Mouse (Mus musculus) CH12.LX (cell line): ENCODE measurements around the gene Klhdc10. TPM values are rescaled to one million over a fixed set of nuclear protein-coding genes. Genes with fewer than 3 reads are reported as not detected.

ENCODE experiments used
- DNase-seq: peaks from one replicate; pipeline ENCODE4 v3.0.0-alpha.2; 2013; ENCODE audit errors: extremely low read depth
- H3K27ac ChIP-seq: 2 replicates; pipeline ENCODE4 v1.5.1; 2012; ENCODE audit warnings: low read depth, mild to moderate bottlenecking, control low read depth, moderate library complexity; ENCODE audit not compliant: insufficient read depth
- H3K27me3 ChIP-seq: replicated peaks from 2 replicates; pipeline ENCODE3; 2012; ENCODE audit warnings: inconsistent platforms
- H3K36me3 ChIP-seq, 2 experiments: replicated peaks in 1 of 2; 2 replicates each; pipeline versions ENCODE3 to v1.6.1; 2012; ENCODE audit warnings: inconsistent platforms in 1 of 2, low read length in 1 of 2, mild to moderate bottlenecking in 1 of 2, mixed read lengths in 1 of 2, moderate library complexity in 1 of 2; ENCODE audit not compliant: control insufficient read depth in 1 of 2, insufficient read depth in 1 of 2
- H3K4me1 ChIP-seq, 2 experiments: 2 replicates each; pipeline ENCODE4 v1.6.1; 2012; ENCODE audit warnings: inconsistent platforms in 1 of 2, moderate library complexity in 1 of 2; ENCODE audit not compliant: insufficient read depth in 2 of 2, control insufficient read depth in 1 of 2
- H3K4me2 ChIP-seq: 2 replicates; pipeline ENCODE4 v1.6.1; 2012; ENCODE audit warnings: low read depth, mild to moderate bottlenecking, control low read depth; ENCODE audit not compliant: poor library complexity, insufficient read depth, severe bottlenecking
- H3K4me3 ChIP-seq, 3 experiments: fragments of 150-350 bp in 1 of 3; sonication (generic) in 1 of 3; replicated peaks in 1 of 3; 2 replicates each; pipeline versions ENCODE3 to v1.5.1; 2011 to 2012; ENCODE audit warnings: low read depth in 2 of 3, low read length in 2 of 3, mild to moderate bottlenecking in 2 of 3, moderate library complexity in 2 of 3, control low read depth in 1 of 3, improper control_type of control experiment in 1 of 3, inconsistent platforms in 1 of 3, mixed read lengths in 1 of 3; ENCODE audit not compliant: poor library complexity in 1 of 3
- H3K79me2 ChIP-seq: replicated peaks from 2 replicates; pipeline ENCODE4 v1.6.1; 2012; ENCODE audit warnings: mild to moderate bottlenecking, moderate library complexity; ENCODE audit not compliant: control insufficient read depth, poor library complexity, insufficient read depth, severe bottlenecking; ENCODE audit errors: extremely low read depth
- H3K9ac ChIP-seq: 2 replicates; pipeline ENCODE4 v1.6.1; 2012; ENCODE audit warnings: low read depth, mild to moderate bottlenecking, control low read depth, moderate library complexity; ENCODE audit not compliant: insufficient read depth
- H3K9me3 ChIP-seq: replicated peaks from 2 replicates; pipeline ENCODE3; 2012; ENCODE audit warnings: low read length, inconsistent platforms, mixed read lengths
- BHLHE40 ChIP-seq: IDR thresholded peaks from 2 replicates; pipeline ENCODE4 v1.6.1; 2011; ENCODE audit warnings: mild to moderate bottlenecking, low read depth, low read length, improper control_type of control experiment
- CHD1 ChIP-seq: IDR thresholded peaks from 2 replicates; pipeline ENCODE4 v1.6.1; 2012; ENCODE audit warnings: low read depth, low read length, improper control_type of control experiment, inconsistent platforms
- CHD2 ChIP-seq: IDR thresholded peaks from 2 replicates; pipeline ENCODE4 v1.6.1; 2011; ENCODE audit warnings: low read length, improper control_type of control experiment
- E2F4 ChIP-seq: IDR thresholded peaks from 2 replicates; pipeline ENCODE4 v1.6.1; 2011; ENCODE audit warnings: low read depth, low read length, improper control_type of control experiment; ENCODE audit not compliant: insufficient replicate concordance
- ETS1 ChIP-seq: conservative IDR thresholded peaks from 2 replicates; pipeline ENCODE4 v1.6.1; 2012; ENCODE audit warnings: low read depth, mild to moderate bottlenecking, inconsistent platforms, low read length, improper control_type of control experiment, moderate library complexity
- GABPA ChIP-seq: IDR thresholded peaks from 2 replicates; pipeline ENCODE4 v1.6.1; 2012; ENCODE audit warnings: low read depth, low read length, improper control_type of control experiment, inconsistent platforms; ENCODE audit not compliant: insufficient replicate concordance
- HCFC1 ChIP-seq: IDR thresholded peaks from 2 replicates; pipeline ENCODE4 v1.6.1; 2012; ENCODE audit warnings: low read depth, mild to moderate bottlenecking, inconsistent platforms, low read length, improper control_type of control experiment
- JUN ChIP-seq: IDR thresholded peaks from 2 replicates; pipeline ENCODE4 v1.6.1; 2011; ENCODE audit warnings: low read depth, mild to moderate bottlenecking, low read length, improper control_type of control experiment, moderate library complexity; ENCODE audit not compliant: insufficient read depth
- KAT2A ChIP-seq: IDR thresholded peaks from 2 replicates; pipeline ENCODE4 v1.6.1; 2012; ENCODE audit warnings: low read length, improper control_type of control experiment, inconsistent platforms; ENCODE audit not compliant: insufficient replicate concordance
- MAX ChIP-seq: IDR thresholded peaks from 2 replicates; pipeline ENCODE4 v1.6.1; 2011; ENCODE audit warnings: low read length, improper control_type of control experiment
- MAZ ChIP-seq: IDR thresholded peaks from 2 replicates; pipeline ENCODE4 v1.6.1; 2012; ENCODE audit warnings: low read depth, mild to moderate bottlenecking, inconsistent platforms, low read length, improper control_type of control experiment, moderate library complexity
- MXI1 ChIP-seq: IDR thresholded peaks from 2 replicates; pipeline ENCODE4 v1.6.1; 2011; ENCODE audit warnings: mild to moderate bottlenecking, low read depth, low read length, improper control_type of control experiment
- MYC ChIP-seq: IDR thresholded peaks from 2 replicates; pipeline ENCODE4 v1.6.1; 2011; ENCODE audit warnings: low read depth, mild to moderate bottlenecking, improper control_type of control experiment, low read length
- NELFE ChIP-seq: IDR thresholded peaks from 2 replicates; pipeline ENCODE4 v1.6.1; 2011; ENCODE audit warnings: low read depth, low read length, improper control_type of control experiment
- PAX5 ChIP-seq: IDR thresholded peaks from 2 replicates; pipeline ENCODE4 v1.6.1; 2012; ENCODE audit warnings: low read length, inconsistent platforms, mixed read lengths
- POLR2A ChIP-seq: IDR thresholded peaks from 2 replicates; pipeline ENCODE4 v1.6.1; 2011; ENCODE audit warnings: low read depth, mild to moderate bottlenecking, improper control_type of control experiment, low read length
- POLR2AphosphoS2 ChIP-seq: IDR thresholded peaks from 2 replicates; pipeline ENCODE4 v1.6.1; 2011; ENCODE audit warnings: low read depth, low read length, improper control_type of control experiment
- TBP ChIP-seq: conservative IDR thresholded peaks from 2 replicates; pipeline ENCODE4 v1.6.1; 2011; ENCODE audit warnings: low read depth, low read length, improper control_type of control experiment
- USF1 ChIP-seq: IDR thresholded peaks from 2 replicates; pipeline ENCODE4 v1.6.1; 2014; ENCODE audit warnings: low read depth, mild to moderate bottlenecking, inconsistent platforms, low read length, improper control_type of control experiment
- ZC3H11A ChIP-seq: IDR thresholded peaks from 2 replicates; pipeline ENCODE4 v1.6.1; 2012; ENCODE audit warnings: low read depth, mild to moderate bottlenecking, inconsistent platforms, low read length, improper control_type of control experiment
- ZMIZ1 ChIP-seq: IDR thresholded peaks from 2 replicates; pipeline ENCODE4 v1.6.1; 2012; ENCODE audit warnings: low read depth, mild to moderate bottlenecking, inconsistent platforms, low read length, improper control_type of control experiment
- ZNF384 ChIP-seq: IDR thresholded peaks from 2 replicates; pipeline ENCODE4 v1.6.1; 2012; ENCODE audit warnings: low read depth, low read length, improper control_type of control experiment, inconsistent platforms
- dilution Hi-C: fragments of 300-500 bp; cut with MboI; formaldehyde crosslinking; loops from 2 replicates; pipeline ENCODE4 v1.14.3; 2020; ENCODE audit warnings: low sequenced_read_pairs; ENCODE audit not compliant: extremely low pct_unique_long_range_greater_than_20kb, extremely low pct_ligation_motif_present
- in situ Hi-C: fragments of 300-500 bp; cut with MboI; formaldehyde crosslinking; loops from 3 replicates; pipeline ENCODE4 v1.14.3; 2019; ENCODE audit warnings: low sequenced_read_pairs, low pct_ligation_motif_present, low pct_unique_long_range_greater_than_20kb, mixed read lengths
- polyA plus RNA-seq: library from polyadenylated mRNA; unstranded; fragments of >175 nt; gene quantifications from 2 replicates; pipeline ENCODE4 v1.2.1, GENCODE M21; 2012; ENCODE audit warnings: low read depth; ENCODE audit not compliant: insufficient read length
- total RNA-seq, 2 experiments: library from RNA; depleted of rRNA; stranded (reverse); fragments of 300-350 nt in 1 of 2; fragments of >200 nt in 1 of 2; gene quantifications; 2 replicates each; pipeline ENCODE4 v1.2.3; 2012 to 2014

Klhdc10 gene
- total and polyA plus RNA-seq, 3 experiments, result 22.1 to 30.6 (median 29.6) TPM

- Histone ChIP-seq H3K4me2 (no peak overlapping the region), H3K27me3 (no peaks in the 10 kb centered on the region), H3K79me2 (no peaks in the 10 kb centered on the region), H3K4me1 (no peaks in the 10 kb centered on the region), H3K9ac (no peak overlapping the region), H3K36me3 (peaks cover 34 to 62% of the 10 kb centered on the region in 2 experiments), H3K27ac (no peak overlapping the region), H3K4me3 (no peak overlapping the region), H3K9me3 (no peaks in the 10 kb centered on the region)
- TF ChIP-seq ZNF384 (no peak), BHLHE40 (no peak), CHD1 (no peak), ZMIZ1 (no peak), MYC (no peak), MXI1 (no peak), ZC3H11A (no peak), MAX (no peak), USF1 (no peak), CHD2 (no peak), HCFC1 (no peak), POLR2A (no peak)
- in situ Hi-C loops, result no loop called here
- dilution Hi-C loops, result no loop called here
- no peak for DNase-seq
Observed at GRCm38 (mm10) chr6:30477210-30477714, 75.6 kb downstream of the Klhdc10 start.

GRCm38 (mm10) chr6:30477784-30478183, 76.1 kb downstream of the Klhdc10 start:
- Histone ChIP-seq H3K27ac (no peak overlapping the region), H3K36me3 (peaks cover 39 to 68% of the 10 kb centered on the region in 2 experiments)
- dilution Hi-C loops, result no loop called here

More at GRCm38 (mm10) chr6:30477784-30478183, 76.1 kb downstream of the Klhdc10 start:
- H3K4me2 ChIP-seq, result no peak overlapping the region
- H3K4me3 ChIP-seq, result no peak overlapping the region
- no peaks in the 10 kb centered on the region for H3K27me3 ChIP-seq
- DNase-seq, result no peak
- no peak overlapping the region for H3K9ac ChIP-seq
- no peaks in the 10 kb centered on the region for H3K4me1 ChIP-seq
- no peaks in the 10 kb centered on the region for H3K79me2 ChIP-seq
- no peak for TF ChIP-seq POLR2AphosphoS2
- no peak for TF ChIP-seq ETS1
- no peak for TF ChIP-seq ZNF384
- no peak for TF ChIP-seq ZC3H11A
- TF ChIP-seq POLR2A, result no peak
- no peak for TF ChIP-seq CHD2
- no peak for TF ChIP-seq JUN
- TF ChIP-seq E2F4, result no peak
- TF ChIP-seq NELFE, result no peak
- TF ChIP-seq KAT2A, result no peak
- TF ChIP-seq MAZ, result no peak
- TF ChIP-seq PAX5, result no peak
- TF ChIP-seq GABPA, result no peak
- TF ChIP-seq TBP, result no peak
- in situ Hi-C loops, result no loop called here
- H3K9me3 ChIP-seq, result no peaks in the 10 kb centered on the region
